Mouse (Mus musculus) hindbrain, embryonic 15.5 days (tissue): ENCODE measurements around the gene Gm13288. TPM values are rescaled to one million over a fixed set of nuclear protein-coding genes. Genes with fewer than 3 reads are reported as not detected.
"Not testable (repeated sequence)": the region's sequence is repeated elsewhere in the genome, so short reads cannot be mapped to it uniquely, and the experiment has no call there.

Experiments used
- ATAC-seq: fragments of 200-750 bp; cut with Nextera tagmentation; 2 replicates; pipeline ENCODE4 v1.8.0; 2017; ENCODE audit warnings: low read depth, moderate number of reproducible peaks, moderate TSS enrichment; ENCODE audit not compliant: low FRiP score
- H3K27ac ChIP-seq: fragments of 300-500 bp; sonication (generic); replicated peaks from 2 replicates; pipeline ENCODE4 v1.5.1; 2015; ENCODE audit warnings: mild to moderate bottlenecking, inconsistent platforms
- H3K27me3 ChIP-seq: fragments of 300-500 bp; sonication (generic); 2 replicates; pipeline ENCODE4 v1.6.1; 2015; ENCODE audit warnings: control low read depth, inconsistent platforms
- H3K36me3 ChIP-seq: fragments of 300-500 bp; sonication (generic); 2 replicates; pipeline ENCODE4 v1.6.1; 2015; ENCODE audit warnings: control low read depth, inconsistent platforms
- H3K4me1 ChIP-seq: fragments of 300-500 bp; sonication (generic); replicated peaks from 2 replicates; pipeline ENCODE4 v1.6.1; 2015; ENCODE audit warnings: control low read depth, inconsistent platforms
- H3K4me2 ChIP-seq: fragments of 300-500 bp; sonication (generic); 2 replicates; pipeline ENCODE4 v1.6.1; 2015; ENCODE audit warnings: moderate library complexity, mild to moderate bottlenecking, inconsistent platforms
- H3K4me3 ChIP-seq: fragments of 300-500 bp; sonication (generic); 2 replicates; pipeline ENCODE4 v1.5.1; 2015; ENCODE audit warnings: mild to moderate bottlenecking, inconsistent platforms
- H3K9ac ChIP-seq: fragments of 300-500 bp; sonication (generic); 2 replicates; pipeline ENCODE4 v1.6.1; 2015; ENCODE audit warnings: inconsistent platforms
- H3K9me3 ChIP-seq: fragments of 300-500 bp; sonication (generic); 2 replicates; pipeline ENCODE4 v1.6.1; 2016; ENCODE audit warnings: control low read depth, inconsistent platforms
- WGBS: fragments of 180-500 bp; shearing (Covaris S2); methylation state at CpG from one replicate; pipeline ENCODE4 v1.1.7; 2015; 5-methylcytosine and 5-hydroxymethylcytosine counted together
- polyA plus RNA-seq: library from polyadenylated mRNA; unstranded; fragments of >200 nt; fragmentation: Nextera tagmentation; extraction: Ambion mirVana; gene quantifications from 2 replicates; pipeline ENCODE4 v1.2.1, GENCODE M21; 2015

Gene Gm13288
- polyA plus RNA-seq: not detected in 2 replicates

DNA sequence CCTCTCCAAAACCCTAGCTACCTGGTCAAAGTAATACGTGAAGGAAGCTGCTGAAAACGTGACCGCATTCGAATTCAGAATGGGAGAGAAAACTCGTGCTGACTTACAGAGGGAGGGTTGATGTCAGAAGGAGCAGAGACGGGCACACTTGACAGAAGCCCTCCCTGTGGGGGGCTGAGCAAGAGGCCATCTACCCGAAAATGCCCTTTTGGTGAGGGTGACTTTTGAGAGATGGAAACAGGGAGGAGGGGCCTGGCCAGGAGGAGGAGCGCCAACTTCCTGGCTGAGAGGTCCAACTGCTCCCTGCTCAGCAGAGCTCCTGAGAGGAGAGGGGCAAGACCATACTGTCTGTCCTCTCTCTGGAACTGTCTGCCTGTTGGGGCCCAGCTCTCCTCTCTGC, at the start of gene Gm13288:
Gene Gm13288 (plus strand): TSS at position 301 of the 400 bp plus-strand sequence.
- not testable (repeated sequence) for H3K27ac ChIP-seq, H3K27me3 ChIP-seq, H3K4me1 ChIP-seq, ATAC-seq, H3K36me3 ChIP-seq, H3K9me3 ChIP-seq, H3K9ac ChIP-seq
- H3K4me3 ChIP-seq: 0 out of 2 replicates have a peak within 1 kb of the TSS, but pooled peaks have one; percentile 24
- WGBS: no CpG with 5 or more reads among the region's 8 CpGs
- peak within 1 kb of the TSS; percentile 49 for H3K4me2 ChIP-seq

DNA sequence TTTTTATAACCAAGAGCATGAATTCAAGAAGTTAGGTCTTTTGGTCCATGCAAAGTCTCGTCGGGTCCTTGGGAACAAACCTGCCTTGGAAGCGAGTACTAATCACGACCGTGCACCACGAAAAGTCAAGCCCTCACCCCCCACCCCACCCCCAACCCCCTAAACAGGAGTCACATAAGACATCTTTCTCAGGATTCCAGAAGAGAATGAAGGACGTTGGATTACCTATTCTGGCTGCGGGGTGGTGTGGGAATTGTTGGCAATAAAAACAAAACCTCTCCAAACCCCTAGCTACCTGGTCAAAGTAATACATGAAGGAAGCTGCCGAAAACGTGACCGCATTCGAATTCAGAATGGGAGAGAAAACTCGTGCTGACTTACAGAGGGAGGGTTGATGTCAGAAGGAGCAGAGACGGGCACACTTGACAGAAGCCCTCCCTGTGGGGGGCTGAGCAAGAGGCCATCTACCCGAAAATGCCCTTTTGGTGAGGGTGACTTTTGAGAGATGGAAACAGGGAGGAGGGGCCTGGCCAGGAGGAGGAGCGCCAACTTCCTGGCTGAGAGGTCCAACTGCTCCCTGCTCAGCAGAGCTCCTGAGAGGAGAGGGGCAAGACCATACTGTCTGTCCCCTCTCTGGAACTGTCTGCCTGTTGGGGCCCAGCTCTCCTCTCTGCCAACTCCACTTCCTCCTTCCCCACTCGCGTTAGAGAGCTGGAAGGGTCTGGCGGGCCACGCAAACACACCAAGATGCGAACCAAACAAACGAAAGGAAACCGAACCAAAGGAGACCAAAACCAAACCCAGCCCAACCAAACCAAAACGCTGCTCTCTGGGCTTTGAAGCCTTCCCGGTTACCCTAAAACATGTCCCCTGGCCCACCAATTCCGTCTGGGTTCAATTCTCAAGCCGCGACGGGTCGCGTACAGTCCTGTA, 48.5 kb upstream of the Gm13288 start:
- H3K9ac ChIP-seq: peak overlapping the region; percentile 49
- peak overlapping the region; percentile 90 for H3K4me2 ChIP-seq
- H3K27ac ChIP-seq: peak overlapping the region; percentile 82
- H3K27me3 ChIP-seq, H3K4me1 ChIP-seq, H3K9me3 ChIP-seq, ATAC-seq, H3K36me3 ChIP-seq: not testable (repeated sequence)
- H3K4me3 ChIP-seq: peak overlapping the region; percentile 49
- WGBS: 13% methylated on average over 29 of the region's 31 CpGs

DNA sequence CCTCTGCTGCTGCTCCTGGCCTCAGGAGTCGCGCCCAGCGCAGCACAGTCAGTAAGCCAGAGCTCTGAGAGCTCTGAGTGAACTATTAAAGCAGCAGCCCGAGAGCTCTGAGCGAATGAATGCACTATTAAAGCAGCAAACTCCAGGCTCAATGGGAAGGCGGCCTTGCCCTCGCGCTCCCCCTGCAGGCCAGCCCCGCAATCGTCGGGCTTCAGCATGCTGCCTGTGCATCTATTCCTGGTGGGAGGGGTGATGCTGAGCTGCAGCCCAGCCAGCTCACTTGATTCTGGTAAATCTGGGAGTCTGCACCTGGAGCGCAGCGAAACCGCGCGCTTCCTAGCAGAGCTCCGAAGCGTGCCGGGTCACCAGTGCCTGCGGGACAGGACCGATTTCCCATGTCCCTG, 47.7 kb upstream of the Gm13288 start:
- not testable (repeated sequence) for H3K9me3 ChIP-seq, H3K4me1 ChIP-seq, H3K27me3 ChIP-seq, H3K36me3 ChIP-seq
- Histone ChIP-seq H3K9ac (peak overlapping the region; percentile 49), H3K4me3 (peak overlapping the region; percentile 49), H3K4me2 (peak overlapping the region; percentile 90), H3K27ac (peak overlapping the region; percentile 82)
- ATAC-seq: peak; percentile 100
- WGBS: 0% methylated on average over 19 of the region's 21 CpGs

DNA sequence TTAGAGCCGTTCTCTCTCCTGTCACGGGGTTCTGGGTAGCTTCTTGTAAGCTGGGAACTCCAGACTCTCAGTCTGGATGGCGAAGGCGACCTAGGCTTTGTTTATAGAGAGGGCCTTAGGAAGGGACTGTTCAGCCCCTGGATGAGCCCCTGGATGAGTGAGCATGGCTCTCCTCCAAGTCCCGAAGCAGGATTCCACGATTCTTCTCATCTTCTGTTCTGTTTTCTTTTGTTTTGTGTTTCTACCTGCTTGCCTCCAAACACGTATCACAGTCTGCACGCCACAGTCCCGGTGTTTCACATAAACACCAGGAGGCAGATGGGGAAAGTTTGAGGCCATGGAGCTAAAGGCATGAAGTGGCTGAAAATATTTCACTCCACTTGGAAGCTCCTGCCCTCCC, 46.6 kb upstream of the Gm13288 start:
- 90% methylated on average over 9 of the region's 9 CpGs for WGBS
- H3K4me1 ChIP-seq, H3K27ac ChIP-seq, H3K9ac ChIP-seq, H3K27me3 ChIP-seq, H3K4me3 ChIP-seq, H3K4me2 ChIP-seq, H3K36me3 ChIP-seq, ATAC-seq, H3K9me3 ChIP-seq: not testable (repeated sequence)

DNA sequence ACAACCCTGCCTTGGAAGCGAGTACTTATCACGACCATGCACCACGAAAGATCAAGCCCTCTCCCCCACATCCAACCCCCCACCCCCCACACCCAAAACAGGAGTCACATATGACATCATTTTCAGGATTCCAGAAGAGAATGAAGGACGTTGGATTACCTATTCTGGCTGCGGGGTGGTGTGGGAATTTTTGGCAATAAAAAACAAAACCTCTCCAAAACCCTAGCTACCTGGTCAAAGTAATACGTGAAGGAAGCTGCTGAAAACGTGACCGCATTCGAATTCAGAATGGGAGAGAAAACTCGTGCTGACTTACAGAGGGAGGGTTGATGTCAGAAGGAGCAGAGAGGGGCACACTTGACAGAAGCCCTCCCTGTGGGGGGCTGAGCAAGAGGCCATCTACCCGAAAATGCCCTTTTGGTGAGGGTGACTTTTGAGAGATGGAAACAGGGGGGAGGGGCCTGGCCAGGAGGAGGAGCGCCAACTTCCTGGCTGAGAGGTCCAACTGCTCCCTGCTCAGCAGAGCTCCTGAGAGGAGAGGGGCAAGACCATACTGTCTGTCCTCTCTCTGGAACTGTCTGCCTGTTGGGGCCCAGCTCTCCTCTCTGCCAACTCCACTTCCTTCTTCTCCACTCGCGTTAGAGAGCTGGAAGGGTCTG, 45.6 kb upstream of the Gm13288 start, which contains the start of gene Gm13283:
Gene Gm13283 (plus strand): TSS at position 510 of the 659 bp plus-strand sequence.
- ATAC-seq, H3K9ac ChIP-seq, H3K27me3 ChIP-seq, H3K4me1 ChIP-seq, H3K36me3 ChIP-seq, H3K27ac ChIP-seq, H3K9me3 ChIP-seq: not testable (repeated sequence)
- peak within 1 kb of the TSS; percentile 65 for H3K4me2 ChIP-seq
- 21% methylated on average over 9 of the region's 14 CpGs for WGBS
- peak within 1 kb of the TSS; percentile 34 for H3K4me3 ChIP-seq

- not testable (repeated sequence) for H3K36me3 ChIP-seq, H3K27me3 ChIP-seq, H3K9me3 ChIP-seq, H3K9ac ChIP-seq, ATAC-seq, H3K4me1 ChIP-seq, H3K27ac ChIP-seq
- peak overlapping the region; percentile 65 for H3K4me2 ChIP-seq
- peak overlapping the region; percentile 34 for H3K4me3 ChIP-seq
- under 1% methylated on average over 24 of the region's 28 CpGs for WGBS
These were observed 44.9 kb upstream of the Gm13288 start for GRCm38 (mm10) chr4:88760431-88760830.

DNA sequence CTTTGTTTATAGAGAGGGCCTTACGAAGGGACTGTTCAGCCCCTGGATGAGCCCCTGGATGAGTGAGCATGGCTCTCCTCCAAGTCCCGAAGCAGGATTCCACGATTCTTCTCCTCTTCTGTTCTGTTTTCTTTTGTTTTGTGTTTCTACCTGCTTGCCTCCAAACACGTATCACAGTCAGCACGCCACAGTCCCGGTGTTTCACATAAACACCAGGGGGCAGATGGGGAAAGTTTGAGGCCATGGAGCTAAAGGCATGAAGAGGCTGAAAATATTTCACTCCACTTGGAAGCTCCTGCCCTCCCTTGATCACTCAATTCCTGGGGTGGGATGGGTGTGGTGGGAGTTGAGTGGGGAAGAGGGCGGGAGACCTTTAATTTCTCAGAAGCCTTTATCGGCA, 43.6 kb upstream of the Gm13288 start:
- H3K4me1 ChIP-seq, ATAC-seq: not testable (repeated sequence)
- WGBS: 71% methylated on average over 6 of the region's 8 CpGs

GRCm38 (mm10) chr4:88762341-88762740, 43.0 kb upstream of the Gm13288 start:
- WGBS: 66% methylated on average over 9 of the region's 9 CpGs
- not testable (repeated sequence) for H3K4me3 ChIP-seq, H3K27ac ChIP-seq, H3K27me3 ChIP-seq, H3K9ac ChIP-seq, H3K4me1 ChIP-seq, H3K4me2 ChIP-seq, H3K9me3 ChIP-seq, H3K36me3 ChIP-seq, ATAC-seq

More for the DNA sequence above, 43.6 kb upstream of the Gm13288 start:
- H3K4me3 ChIP-seq, H3K27me3 ChIP-seq, H3K9ac ChIP-seq, H3K9me3 ChIP-seq, H3K4me2 ChIP-seq, H3K36me3 ChIP-seq, H3K27ac ChIP-seq: not testable (repeated sequence)

DNA sequence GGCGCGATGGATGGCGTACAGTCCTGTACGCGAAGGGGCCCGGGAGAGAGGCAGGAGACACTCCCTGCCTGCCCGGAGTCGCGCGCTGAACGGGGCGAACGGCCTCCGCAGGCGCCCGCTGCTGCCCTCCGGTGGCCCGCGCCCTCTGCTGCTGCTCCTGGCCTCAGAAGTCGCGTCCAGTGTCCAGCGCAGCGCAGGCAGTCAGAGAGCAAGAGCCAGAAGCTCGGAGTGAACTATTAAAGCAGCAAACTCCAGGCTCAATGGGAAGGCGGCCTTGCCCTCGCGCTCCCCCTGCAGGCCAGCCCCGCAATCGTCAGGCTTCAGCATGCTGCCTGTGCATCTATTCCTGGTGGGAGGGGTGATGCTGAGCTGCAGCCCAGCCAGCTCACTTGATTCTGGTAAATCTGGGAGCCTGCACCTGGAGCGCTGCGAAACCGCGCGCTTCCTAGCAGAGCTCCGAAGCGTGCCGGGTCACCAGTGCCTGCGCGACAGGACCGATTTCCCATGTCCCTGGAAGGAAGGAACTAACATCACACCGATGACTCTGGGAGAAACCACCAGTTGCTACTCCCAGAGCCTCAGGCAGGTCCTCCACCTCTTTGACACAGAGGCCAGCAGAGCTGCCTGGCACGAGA, 41.8 kb upstream of the Gm13288 start:
- WGBS: 4% methylated on average over 27 of the region's 42 CpGs
- H3K27ac ChIP-seq, H3K36me3 ChIP-seq, H3K4me1 ChIP-seq, H3K27me3 ChIP-seq, H3K9ac ChIP-seq, H3K9me3 ChIP-seq, ATAC-seq: not testable (repeated sequence)
- Histone ChIP-seq H3K4me3 (peak overlapping the region; percentile 36), H3K4me2 (peak overlapping the region; percentile 64)

DNA sequence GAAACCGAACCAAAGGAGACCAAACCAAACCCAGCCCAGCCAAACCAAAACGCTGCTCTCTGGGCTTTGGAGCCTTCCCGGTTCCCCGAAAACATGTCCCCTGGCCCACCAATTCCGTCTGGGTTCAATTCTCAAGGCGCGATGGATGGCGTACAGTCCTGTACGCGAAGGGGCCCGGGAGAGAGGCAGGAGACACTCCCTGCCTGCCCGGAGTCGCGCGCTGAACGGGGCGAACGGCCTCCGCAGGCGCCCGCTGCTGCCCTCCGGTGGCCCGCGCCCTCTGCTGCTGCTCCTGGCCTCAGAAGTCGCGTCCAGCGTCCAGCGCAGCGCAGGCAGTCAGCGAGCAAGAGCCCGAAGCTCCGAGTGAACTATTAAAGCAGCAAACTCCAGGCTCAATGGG, 31.8 kb upstream of the Gm13288 start, which contains the start of gene Gm13290:
Gene Gm13290 (plus strand): TSS at position 301 of the 400 bp plus-strand sequence.
- ATAC-seq, H3K36me3 ChIP-seq, H3K9me3 ChIP-seq, H3K4me2 ChIP-seq, H3K27me3 ChIP-seq, H3K27ac ChIP-seq, H3K4me3 ChIP-seq, H3K4me1 ChIP-seq, H3K9ac ChIP-seq: not testable (repeated sequence)
- WGBS: no CpG with 5 or more reads among the region's 32 CpGs

DNA sequence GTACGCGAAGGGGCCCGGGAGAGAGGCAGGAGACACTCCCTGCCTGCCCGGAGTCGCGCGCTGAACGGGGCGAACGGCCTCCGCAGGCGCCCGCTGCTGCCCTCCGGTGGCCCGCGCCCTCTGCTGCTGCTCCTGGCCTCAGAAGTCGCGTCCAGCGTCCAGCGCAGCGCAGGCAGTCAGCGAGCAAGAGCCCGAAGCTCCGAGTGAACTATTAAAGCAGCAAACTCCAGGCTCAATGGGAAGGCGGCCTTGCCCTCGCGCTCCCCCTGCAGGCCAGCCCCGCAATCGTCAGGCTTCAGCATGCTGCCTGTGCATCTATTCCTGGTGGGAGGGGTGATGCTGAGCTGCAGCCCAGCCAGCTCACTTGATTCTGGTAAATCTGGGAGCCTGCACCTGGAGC, 28.7 kb upstream of the Gm13288 start, which contains the start of gene Gm13289:
Gene Gm13289 (plus strand): TSS at position 301 of the 400 bp plus-strand sequence.
- H3K27me3 ChIP-seq, H3K4me3 ChIP-seq, ATAC-seq, H3K9ac ChIP-seq, H3K4me2 ChIP-seq, H3K9me3 ChIP-seq, H3K27ac ChIP-seq, H3K36me3 ChIP-seq, H3K4me1 ChIP-seq: not testable (repeated sequence)
- no CpG with 5 or more reads among the region's 29 CpGs for WGBS

GRCm38 (mm10) chr4:88779550-88779949, 25.8 kb upstream of the Gm13288 start, which contains the start of gene Gm13272:
Gm13272 (plus strand) TSS chr4:88779850.
- H3K27me3 ChIP-seq, ATAC-seq, H3K4me1 ChIP-seq, H3K4me2 ChIP-seq, H3K9me3 ChIP-seq, H3K9ac ChIP-seq, H3K27ac ChIP-seq, H3K4me3 ChIP-seq, H3K36me3 ChIP-seq: not testable (repeated sequence)
- WGBS: no CpG with 5 or more reads among the region's 29 CpGs
